Comparison of ENCODE assay signal across 11 mouse cellular contexts in genomic region chr9:52761257-52761656, GRCm38 (mm10).
"Had no signal": no experiment of that assay in that cellular context is flagged by ENCODE, and none has a peak within 500 bp of the region (broad histone marks: within the 10 kb centered on the region; RNA-seq: fewer than 3 reads in every experiment).

No protein-coding gene starts in this region.

- H3K4me1 ChIP-seq: limb, embryonic 10.5 days; liver, embryonic 12.5 days; midbrain, embryonic 13.5 days; stomach, embryonic 15.5 days had no signal

- H3K27ac ChIP-seq: left cerebral cortex, adult 2 months; limb, embryonic 10.5 days; liver, embryonic 12.5 days; midbrain, embryonic 13.5 days; stomach, embryonic 15.5 days had no signal

- H3K9ac ChIP-seq: liver, embryonic 12.5 days; midbrain, embryonic 13.5 days; stomach, embryonic 15.5 days had no signal

- H3K36me3 ChIP-seq: limb, embryonic 10.5 days; liver, embryonic 12.5 days; midbrain, embryonic 13.5 days; stomach, embryonic 15.5 days had no signal

- ATAC-seq: liver, embryonic 12.5 days; midbrain, embryonic 13.5 days had no signal

- H3K27me3 ChIP-seq: liver, embryonic 12.5 days; midbrain, embryonic 13.5 days; stomach, embryonic 15.5 days had no signal

- H3K4me3 ChIP-seq: left cerebral cortex, adult 2 months; limb, embryonic 10.5 days; liver, embryonic 12.5 days; midbrain, embryonic 13.5 days; stomach, embryonic 15.5 days had no signal

- DNase-seq: kidney, adult 8-10 months; kidney, postnatal 25 days; lung, postnatal 14 days; right cerebral cortex, postnatal 14 days; thymus, adult 2 months; thymus, postnatal 25 days had no signal

- H3K4me2 ChIP-seq: liver, embryonic 12.5 days; midbrain, embryonic 13.5 days; stomach, embryonic 15.5 days had no signal

- H3K9me3 ChIP-seq: limb, embryonic 10.5 days; liver, embryonic 12.5 days; midbrain, embryonic 13.5 days; stomach, embryonic 15.5 days had no signal
